Mouse (Mus musculus) bone marrow macrophage, adult 2 months (primary cell): Measurements from ENCODE around the gene Pipox.

Experiments used
- CTCF ChIP-seq: IDR thresholded peaks from 2 replicates; pipeline ENCODE4 v1.5.1; 2012; ENCODE audit warnings: low read depth, mild to moderate bottlenecking, low read length, moderate library complexity
- POLR2A ChIP-seq: IDR thresholded peaks from 2 replicates; pipeline ENCODE4 v1.6.1; 2012; ENCODE audit warnings: mild to moderate bottlenecking, low read depth, low read length, borderline replicate concordance

- TF ChIP-seq CTCF (no peak), POLR2A (no peak)
Measured at GRCm38 (mm10) chr11:77900696-77901095, 6.8 kb upstream of the Pipox start.
